Mouse (Mus musculus) bone marrow, adult 2 months (tissue): Measurements from ENCODE around the gene 1700018F24Rik.
"Not testable (repeated sequence)": the region's sequence is repeated elsewhere in the genome, so short reads cannot be mapped to it uniquely, and the experiment has no call there.

Experiments
- CTCF ChIP-seq: fragments of 200-500 bp; IDR thresholded peaks from 2 replicates; pipeline ENCODE4 v1.5.1; 2011; ENCODE audit warnings: low read length, control low read depth; ENCODE audit not compliant: control insufficient read depth, insufficient read depth
- POLR2A ChIP-seq: fragments of 200-500 bp; IDR thresholded peaks from 2 replicates; pipeline ENCODE4 v1.6.1; 2011; ENCODE audit warnings: low read depth, mild to moderate bottlenecking, control low read depth, low read length, borderline replicate concordance; ENCODE audit not compliant: control insufficient read depth

DNA sequence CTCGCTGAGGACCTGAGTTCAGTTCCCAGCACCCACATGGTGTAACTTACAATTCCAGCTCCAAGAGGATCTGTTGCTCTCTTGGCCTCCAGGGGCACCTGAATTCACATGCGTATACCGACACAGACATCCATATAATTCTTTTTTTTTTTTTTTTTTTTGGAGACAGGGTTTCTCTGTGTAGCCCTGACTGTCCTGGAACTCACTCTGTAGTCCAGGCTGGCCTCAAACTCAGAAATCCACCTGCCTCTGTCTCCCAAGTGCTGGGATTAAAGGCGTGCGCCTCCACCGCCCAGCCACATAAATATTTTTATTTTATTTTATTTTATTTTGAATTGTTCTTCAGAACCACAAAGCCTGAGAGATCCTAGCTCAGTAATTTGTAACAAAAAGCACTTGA is 40.4 kb downstream of the 1700018F24Rik start:
- not testable (repeated sequence) for TF ChIP-seq POLR2A, CTCF
